Mouse (Mus musculus): ENCODE measurements around the gene Tcap. TPM values are rescaled to one million over a fixed set of nuclear protein-coding genes. Genes with fewer than 3 reads are reported as not detected.

Tcap gene
- polyA plus RNA-seq (2016; fragmentation: Nextera tagmentation; extraction: Ambion mirVana) = 2.7 and 2.9 TPM in 2 replicates

GRCm38 (mm10) chr11:98383261-98384030 lies at the start of gene Tcap:
Tcap (plus strand) TSS chr11:98383811.
- no peak within 1 kb of the TSS for H3K9ac ChIP-seq

GRCm38 (mm10) chr11:98333981-98334741 lies 49.5 kb upstream of the Tcap start:
- under 1% methylated on average over 40 of the region's 41 CpGs for WGBS
- Histone ChIP-seq H3K4me2 (replicated peaks) (peak overlapping the region; percentile 50), H3K9ac (peak overlapping the region; percentile 29; the same call in 1 of the 2 replicates), H3K36me3 (no peaks in the 10 kb centered on the region), H3K4me3 (peak overlapping the region; percentile 18; the same call in 1 of the 2 replicates), H3K9me3 (no peaks in the 10 kb centered on the region), H3K27me3 (replicated peaks) (peaks cover 100% of the 10 kb centered on the region), H3K27ac (0 out of 2 replicates have a peak overlapping the region, but pooled peaks have one; percentile 21), H3K4me1 (peaks cover 36% of the 10 kb centered on the region)
- peak; percentile 42 for ATAC-seq (ENCODE audit: low FRiP score, low read depth)

More at GRCm38 (mm10) chr11:98383261-98384030, at the start of gene Tcap:
- Histone ChIP-seq H3K4me1 (no peaks in the 10 kb centered on the region), H3K9me3 (no peaks in the 10 kb centered on the region), H3K27ac (no peak within 1 kb of the TSS), H3K4me2 (replicated peaks) (no peak within 1 kb of the TSS), H3K27me3 (replicated peaks) (peaks cover 52% of the 10 kb centered on the region), H3K36me3 (peaks cover 27% of the 10 kb centered on the region), H3K4me3 (no peak within 1 kb of the TSS)
- no peak for ATAC-seq (ENCODE audit: low FRiP score, low read depth)
- WGBS = 66% methylated on average over 14 of the region's 14 CpGs

GRCm38 (mm10) chr11:98335250-98335649 lies 48.4 kb upstream of the Tcap start:
- H3K27me3 ChIP-seq (replicated peaks) = peaks cover 100% of the 10 kb centered on the region
- no peaks in the 10 kb centered on the region for H3K36me3 ChIP-seq
- 6% methylated on average over 9 of the region's 9 CpGs for WGBS
- no peak overlapping the region for H3K4me2 ChIP-seq (replicated peaks)
- no peaks in the 10 kb centered on the region for H3K9me3 ChIP-seq
- H3K4me3 ChIP-seq = no peak overlapping the region
- H3K27ac ChIP-seq = no peak overlapping the region
- no peak for ATAC-seq (ENCODE audit: low FRiP score, low read depth)
- H3K9ac ChIP-seq = no peak overlapping the region
- H3K4me1 ChIP-seq = peaks cover 42% of the 10 kb centered on the region

DNA sequence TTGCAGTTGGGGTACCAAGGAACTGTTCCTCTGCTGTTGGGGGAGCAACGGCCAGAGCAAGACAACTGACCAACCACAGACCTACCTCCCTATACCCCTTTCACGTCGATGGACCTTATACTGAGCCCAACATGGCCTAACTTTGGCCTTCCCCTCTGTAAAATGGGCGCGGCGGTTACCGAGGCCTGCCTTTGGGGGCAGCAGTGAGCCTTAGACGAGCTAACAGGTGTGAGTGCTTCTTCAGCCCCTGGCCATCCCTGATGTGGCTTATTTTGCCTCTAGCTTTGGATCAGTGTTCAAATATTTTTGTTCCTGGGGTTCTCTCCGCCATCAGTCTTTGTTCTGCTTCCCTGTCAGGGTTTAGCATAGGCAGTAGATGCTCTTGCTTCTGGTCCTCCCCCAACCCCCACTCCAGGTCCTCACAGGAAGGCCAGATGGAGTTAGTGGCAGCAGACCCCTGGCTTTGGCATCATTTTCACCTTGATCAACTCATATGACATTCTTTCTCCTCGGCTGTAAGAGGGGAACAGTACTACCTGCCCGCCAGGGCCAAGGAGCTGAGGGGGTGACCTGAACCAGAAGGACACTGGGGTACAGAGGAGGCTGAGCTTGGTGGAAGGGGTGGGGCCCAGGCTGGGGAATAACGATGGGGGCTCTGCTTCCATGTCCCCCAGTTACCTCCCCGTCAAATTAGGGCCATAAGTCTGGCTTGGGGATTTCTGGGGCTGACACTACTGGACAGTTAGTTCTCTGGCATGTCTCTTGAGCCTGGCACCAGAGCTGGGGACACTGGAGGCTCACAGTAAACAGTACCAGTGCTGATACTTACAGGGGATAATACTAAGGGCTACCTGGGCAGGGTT lies 47.1 kb upstream of the Tcap start:
- no peak overlapping the region for H3K4me3 ChIP-seq
- H3K4me2 ChIP-seq (replicated peaks) = no peak overlapping the region
- no peak overlapping the region for H3K27ac ChIP-seq
- no peaks in the 10 kb centered on the region for H3K9me3 ChIP-seq
- H3K9ac ChIP-seq = no peak overlapping the region
- 13% methylated on average over 13 of the region's 13 CpGs for WGBS
- ATAC-seq (ENCODE audit: low FRiP score, low read depth) = no peak
- H3K36me3 ChIP-seq = no peaks in the 10 kb centered on the region
- H3K4me1 ChIP-seq = peaks cover 39% of the 10 kb centered on the region
- peaks cover 97% of the 10 kb centered on the region for H3K27me3 ChIP-seq (replicated peaks)

GRCm38 (mm10) chr11:98338507-98338961 lies 45.1 kb upstream of the Tcap start:
- Histone ChIP-seq H3K27ac (peak overlapping the region; percentile 34; the same call in 1 of the 2 replicates), H3K4me2 (replicated peaks) (peak overlapping the region; percentile 84), H3K9me3 (no peaks in the 10 kb centered on the region), H3K9ac (peak overlapping the region; percentile 58), H3K4me1 (peaks cover 47% of the 10 kb centered on the region), H3K27me3 (replicated peaks) (peaks cover 88% of the 10 kb centered on the region), H3K36me3 (no peaks in the 10 kb centered on the region), H3K4me3 (peak overlapping the region; percentile 38)
- ATAC-seq (ENCODE audit: low FRiP score, low read depth) = no peak; the same call in 1 of the 2 replicates
- WGBS = under 1% methylated on average over 50 of the region's 57 CpGs

GRCm38 (mm10) chr11:98339071-98339501 lies 44.5 kb upstream of the Tcap start:
- Histone ChIP-seq H3K4me3 (peak overlapping the region; percentile 38), H3K9me3 (no peaks in the 10 kb centered on the region), H3K4me2 (replicated peaks) (peak overlapping the region; percentile 84), H3K9ac (peak overlapping the region; percentile 58; the same call in 1 of the 2 replicates), H3K27me3 (replicated peaks) (peaks cover 88% of the 10 kb centered on the region), H3K4me1 (peaks cover 42% of the 10 kb centered on the region), H3K27ac (0 out of 2 replicates have a peak overlapping the region, but pooled peaks have one; percentile 1), H3K36me3 (no peaks in the 10 kb centered on the region)
- ATAC-seq (ENCODE audit: low FRiP score, low read depth) = peak; percentile 35; the same call in 1 of the 2 replicates
- WGBS = under 1% methylated on average over 19 of the region's 19 CpGs

DNA sequence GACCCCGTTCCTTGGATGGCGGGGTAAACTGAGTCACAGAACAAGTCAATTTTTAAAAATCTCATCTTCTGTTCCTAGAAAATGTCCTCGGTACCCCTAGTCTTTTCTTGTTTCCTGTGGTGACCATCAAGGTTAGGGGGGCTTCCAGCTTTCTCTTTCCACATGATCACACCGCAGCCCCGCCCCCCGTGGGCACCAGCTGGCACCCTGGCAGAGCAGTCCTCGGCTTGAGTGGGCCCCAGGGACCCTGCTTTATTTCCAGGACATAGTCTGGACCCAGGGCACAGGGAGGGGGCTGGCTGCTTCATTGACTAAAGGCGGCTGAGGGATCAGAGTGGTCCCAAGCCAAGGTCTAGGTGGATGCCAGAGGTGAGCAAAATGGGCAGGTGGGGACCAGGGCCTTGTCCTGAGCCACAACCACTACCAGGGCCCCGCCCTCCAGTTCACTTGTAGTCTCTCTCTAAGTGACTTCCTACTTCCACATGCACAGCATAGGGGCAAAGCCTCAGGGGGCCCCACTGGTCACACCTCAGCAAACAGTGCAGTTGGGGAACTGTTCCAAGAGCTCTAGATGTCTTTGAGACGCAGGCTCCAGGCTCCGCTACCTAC lies 43.8 kb upstream of the Tcap start:
- Histone ChIP-seq H3K9me3 (no peaks in the 10 kb centered on the region), H3K9ac (0 out of 2 replicates have a peak overlapping the region, but pooled peaks have one; percentile 18), H3K27ac (0 out of 2 replicates have a peak overlapping the region, but pooled peaks have one; percentile 3), H3K27me3 (replicated peaks) (peaks cover 87% of the 10 kb centered on the region), H3K4me2 (replicated peaks) (peak overlapping the region; percentile 84), H3K4me3 (peak overlapping the region; percentile 38; the same call in 1 of the 2 replicates), H3K4me1 (peaks cover 35% of the 10 kb centered on the region), H3K36me3 (no peaks in the 10 kb centered on the region)
- ATAC-seq (ENCODE audit: low FRiP score, low read depth) = peak; percentile 14; the same call in 1 of the 2 replicates
- 6% methylated on average over 11 of the region's 11 CpGs for WGBS

GRCm38 (mm10) chr11:98340597-98340996 lies 43.0 kb upstream of the Tcap start:
- no peak for ATAC-seq (ENCODE audit: low FRiP score, low read depth)
- no peaks in the 10 kb centered on the region for H3K9me3 ChIP-seq
- no peaks in the 10 kb centered on the region for H3K36me3 ChIP-seq
- 8% methylated on average over 4 of the region's 4 CpGs for WGBS
- no peak overlapping the region for H3K27ac ChIP-seq
- peaks cover 35% of the 10 kb centered on the region for H3K4me1 ChIP-seq
- H3K4me2 ChIP-seq (replicated peaks) = no peak overlapping the region
- peaks cover 85% of the 10 kb centered on the region for H3K27me3 ChIP-seq (replicated peaks)
- H3K9ac ChIP-seq = no peak overlapping the region
- no peak overlapping the region for H3K4me3 ChIP-seq

DNA sequence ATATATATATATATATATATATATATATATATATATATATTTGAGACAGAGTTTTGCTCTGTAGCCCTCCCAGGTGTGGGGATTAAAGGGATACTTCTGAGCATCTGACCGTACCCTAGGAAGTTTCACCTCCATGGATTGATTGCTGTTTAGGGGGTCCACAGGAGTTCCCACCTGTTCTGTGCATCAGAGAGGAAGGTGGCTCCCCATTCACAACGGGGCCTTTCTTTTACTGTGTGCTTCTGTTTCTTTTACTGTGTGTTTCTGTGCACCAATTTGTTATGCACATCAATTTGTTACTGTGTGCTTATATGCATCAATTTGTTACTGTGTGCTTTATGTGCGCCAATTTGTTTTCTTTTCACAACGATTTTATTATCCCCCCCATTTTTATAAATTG lies 42.4 kb upstream of the Tcap start:
- no peak overlapping the region for H3K4me2 ChIP-seq (replicated peaks)
- H3K9ac ChIP-seq = no peak overlapping the region
- H3K4me1 ChIP-seq = peaks cover 35% of the 10 kb centered on the region

DNA sequence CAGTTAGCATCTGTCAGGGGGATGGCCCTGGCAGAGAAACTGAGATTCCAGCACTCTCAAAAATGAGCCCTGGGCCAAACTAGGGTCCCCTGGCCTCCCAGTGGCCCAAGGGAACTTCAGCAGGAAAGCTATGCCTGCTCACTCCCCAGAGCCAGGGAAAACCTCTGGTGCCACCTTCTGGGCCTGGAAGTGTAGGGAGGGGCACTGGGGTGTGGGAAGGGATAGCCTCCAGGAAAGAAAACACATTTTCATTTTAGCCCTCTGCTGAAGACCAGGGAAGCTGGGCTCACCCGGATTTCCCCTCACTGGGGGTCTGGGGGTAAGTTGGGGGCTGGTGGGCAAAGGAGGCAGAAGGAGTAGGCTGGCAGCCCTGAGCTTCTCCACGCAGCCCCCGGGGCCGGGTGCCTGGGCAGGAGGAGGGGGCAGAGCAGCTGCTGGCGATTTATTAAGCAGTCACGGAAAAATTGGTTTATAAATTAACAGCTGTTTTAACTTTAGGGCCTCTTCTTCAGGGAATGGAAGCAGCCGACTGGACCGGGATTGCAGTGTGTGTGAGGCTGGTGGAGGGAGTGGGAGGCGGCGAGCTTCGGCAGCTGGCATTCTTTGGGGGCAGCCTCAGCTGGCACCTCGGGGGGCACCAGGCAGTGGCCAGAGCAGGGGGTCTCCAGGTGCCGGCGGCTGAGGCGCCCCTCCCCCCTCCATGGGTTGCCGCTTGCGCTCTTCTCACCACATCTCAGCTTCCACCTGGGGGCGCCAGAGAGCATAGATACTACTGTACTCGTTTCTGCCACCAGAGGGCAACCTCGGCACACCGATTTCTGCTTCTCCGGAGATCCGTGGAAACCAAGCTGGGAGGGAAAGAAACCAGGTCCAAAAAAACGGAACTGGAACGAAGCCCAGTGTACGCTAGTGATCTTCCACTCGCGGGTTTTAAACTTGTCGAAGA lies 41.3 kb upstream of the Tcap start:
- Histone ChIP-seq H3K36me3 (no peaks in the 10 kb centered on the region), H3K9ac (0 out of 2 replicates have a peak overlapping the region, but pooled peaks have one; percentile 9), H3K9me3 (no peaks in the 10 kb centered on the region), H3K4me2 (replicated peaks) (peak overlapping the region; percentile 48), H3K27ac (no peak overlapping the region), H3K4me3 (no peak overlapping the region), H3K27me3 (replicated peaks) (peaks cover 85% of the 10 kb centered on the region), H3K4me1 (peaks cover 35% of the 10 kb centered on the region)
- ATAC-seq (ENCODE audit: low FRiP score, low read depth) = peak; percentile 38; the same call in 1 of the 2 replicates
- WGBS = 2% methylated on average over 29 of the region's 29 CpGs

More for the DNA sequence above, 42.4 kb upstream of the Tcap start:
- H3K36me3 ChIP-seq = no peaks in the 10 kb centered on the region
- H3K27ac ChIP-seq = no peak overlapping the region
- H3K9me3 ChIP-seq = no peaks in the 10 kb centered on the region
- no peak for ATAC-seq (ENCODE audit: low FRiP score, low read depth)
- H3K27me3 ChIP-seq (replicated peaks) = peaks cover 85% of the 10 kb centered on the region
- 49% methylated on average over 4 of the region's 4 CpGs for WGBS
- H3K4me3 ChIP-seq = no peak overlapping the region
